Mouse (Mus musculus) stomach, postnatal 0 days (tissue): ENCODE data around the gene Dlk1.

Source experiments
- CTCF ChIP-seq: IDR thresholded peaks from 2 replicates; pipeline ENCODE4 v1.5.1; 2016; ENCODE audit warnings: antibody characterized with exemption, low read depth, mild to moderate bottlenecking, moderate library complexity
- EP300 ChIP-seq: optimal IDR thresholded peaks from 2 replicates; pipeline ENCODE3; 2016; ENCODE audit warnings: antibody characterized with exemption

DNA sequence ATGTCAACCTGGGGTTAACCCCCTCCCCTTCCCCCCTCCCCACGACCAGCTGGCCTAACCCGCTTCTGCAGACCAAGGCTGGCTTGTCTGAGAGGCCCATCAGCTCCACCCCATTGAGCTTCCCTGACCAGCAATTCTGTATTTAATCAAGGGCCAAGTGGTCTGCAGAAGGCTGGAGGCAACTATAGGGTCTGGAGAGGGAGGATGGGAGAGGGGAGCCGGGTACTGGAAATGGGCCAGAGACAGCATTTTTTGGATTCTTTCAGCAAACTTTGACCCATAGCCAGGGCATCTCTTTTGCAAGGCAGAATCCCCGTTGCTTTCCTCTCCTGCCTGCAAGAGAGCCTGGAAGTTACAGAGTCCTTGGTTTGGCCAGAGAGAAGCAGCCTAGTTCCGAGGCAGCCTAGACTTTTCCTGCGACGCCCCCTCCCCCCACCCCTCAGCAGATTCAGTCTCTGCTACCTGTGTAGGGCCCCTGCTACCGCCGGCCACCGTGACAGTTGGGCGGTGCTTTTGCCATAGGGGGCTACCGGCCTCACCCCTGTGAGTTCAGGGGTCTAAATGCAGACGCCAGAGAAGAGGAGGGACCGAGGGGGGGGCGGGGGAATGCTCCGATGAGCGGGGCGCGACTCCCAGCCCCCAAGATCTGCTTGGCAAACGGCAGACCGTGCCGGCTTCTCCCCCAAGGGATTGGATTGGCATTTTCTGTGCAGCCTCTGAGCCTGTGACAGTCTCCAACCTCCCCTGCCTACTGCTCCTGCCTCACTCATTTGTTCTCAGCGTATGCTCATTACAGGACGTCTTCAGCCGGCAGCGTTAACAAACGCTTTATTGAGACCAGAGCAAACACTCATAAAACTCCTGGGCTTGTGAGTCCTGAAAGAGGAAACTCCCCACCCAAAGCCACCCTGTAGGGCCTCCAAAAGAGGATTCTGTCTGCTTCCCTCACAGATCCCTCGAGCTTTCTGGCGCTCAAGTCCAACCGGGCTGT lies 2.9 kb upstream of the Dlk1 start:
- no peak for TF ChIP-seq CTCF
- TF ChIP-seq EP300: no peak
